Mouse (Mus musculus): ENCODE results near the gene Hist2h2ab.
"Not testable (repeated sequence)": the region's sequence is repeated elsewhere in the genome, so short reads cannot be mapped to it uniquely, and the experiment has no call there.

Gene Hist2h2ab

DNA sequence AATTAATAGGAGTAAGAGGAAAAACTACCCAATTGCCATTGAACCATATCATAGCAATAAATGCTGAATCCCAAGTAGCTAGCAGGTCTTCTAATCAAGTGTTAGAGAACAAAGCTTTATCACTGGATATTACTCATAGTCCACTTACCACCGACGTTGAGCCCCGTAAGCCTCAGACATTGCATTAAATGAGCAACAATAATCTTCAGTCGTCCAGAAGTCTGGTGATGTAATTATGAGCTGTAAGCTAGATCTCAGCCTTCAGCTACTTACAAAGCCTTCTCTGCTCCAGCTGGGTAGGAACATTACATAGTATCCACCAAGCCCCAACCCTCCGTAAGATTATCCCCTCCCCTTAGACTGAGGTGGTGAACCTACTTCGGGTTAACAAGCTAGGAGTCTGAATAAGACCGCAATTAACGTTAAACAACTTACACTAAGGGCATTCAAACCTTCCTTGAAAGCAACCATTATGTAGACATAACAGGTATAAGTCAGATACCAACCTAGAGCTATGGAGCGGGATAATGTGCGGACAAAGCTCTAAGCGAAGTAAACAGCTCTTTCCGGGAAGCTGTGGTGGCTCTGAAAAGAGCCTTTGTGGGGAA, 18.3 kb downstream of the Hist2h2ab start:
- DNase-seq = no peak

DNA sequence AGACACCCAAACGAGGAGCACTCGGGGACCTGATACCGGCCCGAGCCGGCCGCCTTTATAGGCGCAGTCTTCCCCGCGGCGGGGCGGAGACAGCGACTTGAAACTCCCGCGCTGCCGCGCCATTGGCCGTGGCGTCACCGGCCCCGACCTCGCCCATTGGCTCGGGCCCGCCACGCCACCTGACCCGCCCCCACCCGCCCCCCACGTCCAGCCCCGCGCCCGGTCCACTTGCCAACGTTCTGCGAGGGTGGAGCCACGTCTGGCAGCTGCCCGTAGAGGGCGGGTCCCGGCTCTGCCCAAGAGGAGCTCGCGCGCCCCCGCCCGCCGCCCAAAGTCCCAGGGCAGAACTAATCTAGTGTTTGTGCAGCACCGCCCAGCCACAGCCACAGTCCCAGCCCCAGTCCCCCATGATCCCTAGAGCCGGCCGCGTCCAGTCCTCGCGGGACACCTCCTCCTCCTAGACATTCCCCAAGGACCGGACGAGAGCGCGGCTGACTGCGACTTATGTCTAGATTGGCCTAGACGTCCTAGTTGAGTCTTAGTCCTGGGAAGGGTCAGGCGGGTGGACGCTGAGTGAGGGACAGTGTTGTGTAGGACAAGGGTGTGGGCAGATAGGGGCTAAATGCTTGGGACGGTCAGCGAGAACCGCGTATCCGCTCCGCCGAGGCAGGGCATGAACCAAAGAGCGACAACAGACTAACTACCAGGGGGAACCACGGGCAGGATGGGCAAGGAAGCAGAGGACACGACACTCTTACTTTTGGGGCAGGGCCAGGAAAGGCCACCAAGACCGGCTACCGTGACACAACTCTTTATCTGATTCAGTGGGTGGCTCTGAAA, 19.5 kb downstream of the Hist2h2ab start, which contains the start of gene Hist2h3c2:
Hist2h3c2 (minus strand) TSS at position 174 of the 840 bp plus-strand sequence.
- peak in 1 of 2 experiments; percentile 24 for DNase-seq

DNA sequence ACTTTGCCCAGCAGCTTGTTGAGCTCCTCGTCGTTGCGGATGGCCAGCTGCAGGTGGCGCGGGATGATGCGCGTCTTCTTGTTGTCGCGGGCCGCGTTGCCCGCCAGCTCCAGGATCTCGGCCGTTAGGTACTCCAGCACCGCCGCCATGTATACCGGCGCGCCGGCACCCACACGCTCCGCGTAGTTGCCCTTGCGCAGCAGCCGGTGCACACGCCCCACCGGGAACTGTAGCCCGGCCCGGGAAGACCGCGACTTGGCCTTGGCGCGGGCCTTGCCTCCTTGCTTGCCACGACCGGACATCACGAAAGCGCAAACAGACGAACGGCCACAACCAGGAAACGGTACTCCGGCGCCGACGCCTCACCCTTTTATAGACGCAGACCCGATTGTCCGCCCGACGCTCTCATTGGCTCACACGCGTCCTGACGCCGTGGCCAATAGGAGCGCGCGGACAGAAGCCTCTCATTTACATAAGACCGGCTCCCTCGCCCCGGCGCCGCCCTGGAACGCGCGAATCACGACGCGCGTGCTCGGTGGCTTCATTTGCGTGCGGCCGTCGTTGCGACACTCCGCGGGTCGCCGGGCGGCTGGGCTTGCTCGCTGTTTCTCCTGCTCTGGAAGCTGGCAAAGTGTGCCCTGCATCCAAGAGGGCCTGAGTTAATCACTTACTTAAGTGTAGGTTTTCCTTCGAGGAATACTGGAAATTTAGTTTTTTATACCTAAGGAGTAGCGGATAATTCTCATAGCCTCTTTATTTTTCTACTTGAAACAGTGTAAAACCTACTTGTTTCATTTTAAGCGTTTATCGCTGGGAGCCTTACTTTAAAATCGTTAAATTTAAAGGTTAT, 20.5 kb downstream of the Hist2h2ab start, which contains the start of gene Hist2h2aa2:
Hist2h2aa2 (minus strand) TSS at position 328 of the 850 bp plus-strand sequence.
- DNase-seq = peak; percentile 94 to 97

DNA sequence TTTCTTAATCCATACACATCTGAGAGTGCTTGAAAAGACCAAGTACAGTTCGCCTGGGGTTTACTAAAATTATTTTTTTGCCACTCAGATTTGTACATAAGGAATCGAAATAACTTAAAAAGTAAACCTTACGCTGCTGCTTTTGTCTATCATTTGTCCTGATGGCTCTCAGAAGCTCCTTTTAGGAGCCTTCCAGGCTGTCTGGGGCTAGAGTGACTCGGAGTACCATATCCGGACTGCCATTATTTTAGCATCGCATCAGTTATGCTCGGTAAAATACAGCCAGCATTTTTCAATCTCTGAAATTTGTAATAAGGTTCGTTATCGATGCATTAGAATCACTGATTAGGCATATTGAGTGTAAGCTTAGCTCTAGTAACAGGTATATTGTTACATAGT, 21.1 kb downstream of the Hist2h2ab start:
- DNase-seq = no peak

DNA sequence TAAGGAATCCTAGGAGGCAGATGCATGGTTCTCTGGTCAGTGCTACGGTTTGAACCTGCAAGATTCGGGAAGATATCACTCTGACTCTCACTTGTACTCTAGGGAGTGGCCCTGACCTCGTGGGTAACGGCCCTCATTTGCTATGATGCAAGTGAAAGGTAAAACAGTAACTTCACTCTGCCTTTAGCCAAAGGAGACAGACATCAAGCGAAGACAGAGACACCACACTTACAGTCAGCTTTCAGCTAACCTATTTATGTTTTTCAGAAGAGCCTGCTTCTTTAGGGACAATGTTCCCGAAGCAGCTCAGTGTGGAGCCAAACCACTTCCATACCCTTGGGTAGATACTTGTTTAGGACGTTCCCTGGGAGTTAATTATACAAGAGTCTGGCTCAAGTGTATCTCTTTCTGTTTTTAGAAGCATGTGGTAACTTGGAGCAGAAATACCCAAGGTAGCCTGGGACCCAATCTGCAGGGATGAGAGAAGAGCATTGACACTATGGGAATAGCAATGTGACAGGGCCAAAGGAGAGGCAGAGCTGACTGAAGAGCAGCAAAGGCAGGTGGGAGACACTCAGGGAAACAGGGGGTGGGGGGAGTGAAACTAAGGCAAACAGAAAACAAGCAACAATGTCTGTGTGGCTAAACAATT, 24.4 kb downstream of the Hist2h2ab start:
- peak; percentile 40 to 50 for DNase-seq

DNA sequence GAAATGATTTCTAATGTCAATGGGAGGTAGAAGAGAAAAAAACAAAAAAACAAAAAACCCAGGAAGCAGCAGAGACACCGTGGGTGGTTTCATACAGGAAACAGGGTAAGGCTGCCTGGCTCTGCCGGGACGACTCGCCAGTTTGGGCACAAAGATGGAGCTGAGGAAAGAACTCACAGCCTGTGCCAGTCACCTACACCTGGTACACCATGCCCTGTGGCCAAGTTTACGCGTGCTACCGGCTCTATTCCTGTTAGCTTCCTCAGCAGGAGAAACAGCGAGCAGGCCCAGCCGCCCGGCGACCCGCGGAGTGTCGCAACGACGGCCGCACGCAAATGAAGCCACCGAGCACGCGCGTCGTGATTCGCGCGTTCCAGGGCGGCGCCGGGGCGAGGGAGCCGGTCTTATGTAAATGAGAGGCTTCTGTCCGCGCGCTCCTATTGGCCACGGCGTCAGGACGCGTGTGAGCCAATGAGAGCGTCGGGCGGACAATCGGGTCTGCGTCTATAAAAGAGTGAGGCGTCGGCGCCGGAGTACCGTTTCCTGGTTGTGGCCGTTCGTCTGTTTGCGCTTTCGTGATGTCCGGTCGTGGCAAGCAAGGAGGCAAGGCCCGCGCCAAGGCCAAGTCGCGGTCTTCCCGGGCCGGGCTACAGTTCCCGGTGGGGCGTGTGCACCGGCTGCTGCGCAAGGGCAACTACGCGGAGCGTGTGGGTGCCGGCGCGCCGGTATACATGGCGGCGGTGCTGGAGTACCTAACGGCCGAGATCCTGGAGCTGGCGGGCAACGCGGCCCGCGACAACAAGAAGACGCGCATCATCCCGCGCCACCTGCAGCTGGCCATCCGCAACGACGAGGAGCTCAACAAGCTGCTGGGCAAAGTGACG, 25.6 kb downstream of the Hist2h2ab start, which contains the start of gene Hist2h2aa1:
Hist2h2aa1 (plus strand) TSS at position 495 of the 884 bp plus-strand sequence.
- peak; percentile 86 for DNase-seq

DNA sequence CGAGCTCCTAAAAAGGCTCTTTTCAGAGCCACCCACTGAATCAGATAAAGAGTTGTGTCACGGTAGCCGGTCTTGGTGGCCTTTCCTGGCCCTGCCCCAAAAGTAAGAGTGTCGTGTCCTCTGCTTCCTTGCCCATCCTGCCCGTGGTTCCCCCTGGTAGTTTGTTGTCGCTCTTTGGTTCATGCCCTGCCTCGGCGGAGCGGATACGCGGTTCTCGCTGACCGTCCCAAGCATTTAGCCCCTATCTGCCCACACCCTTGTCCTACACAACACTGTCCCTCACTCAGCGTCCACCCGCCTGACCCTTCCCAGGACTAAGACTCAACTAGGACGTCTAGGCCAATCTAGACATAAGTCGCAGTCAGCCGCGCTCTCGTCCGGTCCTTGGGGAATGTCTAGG, 26.4 kb downstream of the Hist2h2ab start:
- DNase-seq = not testable (repeated sequence)

DNA sequence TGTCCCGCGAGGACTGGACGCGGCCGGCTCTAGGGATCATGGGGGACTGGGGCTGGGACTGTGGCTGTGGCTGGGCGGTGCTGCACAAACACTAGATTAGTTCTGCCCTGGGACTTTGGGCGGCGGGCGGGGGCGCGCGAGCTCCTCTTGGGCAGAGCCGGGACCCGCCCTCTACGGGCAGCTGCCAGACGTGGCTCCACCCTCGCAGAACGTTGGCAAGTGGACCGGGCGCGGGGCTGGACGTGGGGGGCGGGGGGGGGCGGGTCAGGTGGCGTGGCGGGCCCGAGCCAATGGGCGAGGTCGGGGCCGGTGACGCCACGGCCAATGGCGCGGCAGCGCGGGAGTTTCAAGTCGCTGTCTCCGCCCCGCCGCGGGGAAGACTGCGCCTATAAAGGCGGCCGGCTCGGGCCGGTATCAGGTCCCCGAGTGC, 26.8 kb downstream of the Hist2h2ab start, which contains the start of gene Hist2h3c1:
Hist2h3c1 (plus strand) TSS at position 259 of the 430 bp plus-strand sequence.
- DNase-seq = not testable (repeated sequence)

DNA sequence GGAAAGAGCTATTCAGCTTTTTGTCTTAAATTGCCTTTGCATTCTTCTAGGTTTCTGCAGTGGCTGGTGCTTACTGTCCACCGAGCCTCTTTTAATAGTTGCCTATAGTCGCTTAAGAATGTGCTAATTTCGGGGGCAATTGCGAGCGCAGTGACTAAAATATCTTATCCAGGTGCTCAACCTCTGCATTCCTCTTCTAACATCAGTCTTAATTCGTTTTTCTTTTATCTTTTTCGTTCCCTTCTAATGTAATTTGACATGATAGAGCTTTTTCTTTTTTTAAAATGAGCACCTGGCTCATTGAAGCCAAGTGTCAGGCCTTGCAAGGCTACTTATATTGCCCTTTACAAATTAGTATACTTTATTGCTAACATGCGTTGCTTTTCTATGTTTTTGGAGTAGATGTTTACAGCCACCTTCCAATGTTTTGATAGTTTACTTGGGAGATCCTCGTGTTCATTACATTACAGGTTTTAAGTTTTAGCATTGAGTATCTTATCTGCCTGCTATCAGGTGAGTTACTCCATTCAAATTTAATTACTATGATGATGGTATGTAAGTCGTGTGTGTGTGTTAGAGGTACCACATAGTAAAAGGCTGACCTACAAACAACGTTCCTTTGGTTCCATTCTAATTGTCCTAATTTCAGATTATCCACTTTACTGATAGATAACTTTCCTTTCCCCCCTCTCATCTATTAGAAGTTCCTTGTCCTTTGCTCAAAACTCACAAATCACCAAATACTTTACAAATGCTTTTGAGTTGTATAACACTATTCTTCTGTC, 27.9 kb downstream of the Hist2h2ab start:
- no peak for DNase-seq

DNA sequence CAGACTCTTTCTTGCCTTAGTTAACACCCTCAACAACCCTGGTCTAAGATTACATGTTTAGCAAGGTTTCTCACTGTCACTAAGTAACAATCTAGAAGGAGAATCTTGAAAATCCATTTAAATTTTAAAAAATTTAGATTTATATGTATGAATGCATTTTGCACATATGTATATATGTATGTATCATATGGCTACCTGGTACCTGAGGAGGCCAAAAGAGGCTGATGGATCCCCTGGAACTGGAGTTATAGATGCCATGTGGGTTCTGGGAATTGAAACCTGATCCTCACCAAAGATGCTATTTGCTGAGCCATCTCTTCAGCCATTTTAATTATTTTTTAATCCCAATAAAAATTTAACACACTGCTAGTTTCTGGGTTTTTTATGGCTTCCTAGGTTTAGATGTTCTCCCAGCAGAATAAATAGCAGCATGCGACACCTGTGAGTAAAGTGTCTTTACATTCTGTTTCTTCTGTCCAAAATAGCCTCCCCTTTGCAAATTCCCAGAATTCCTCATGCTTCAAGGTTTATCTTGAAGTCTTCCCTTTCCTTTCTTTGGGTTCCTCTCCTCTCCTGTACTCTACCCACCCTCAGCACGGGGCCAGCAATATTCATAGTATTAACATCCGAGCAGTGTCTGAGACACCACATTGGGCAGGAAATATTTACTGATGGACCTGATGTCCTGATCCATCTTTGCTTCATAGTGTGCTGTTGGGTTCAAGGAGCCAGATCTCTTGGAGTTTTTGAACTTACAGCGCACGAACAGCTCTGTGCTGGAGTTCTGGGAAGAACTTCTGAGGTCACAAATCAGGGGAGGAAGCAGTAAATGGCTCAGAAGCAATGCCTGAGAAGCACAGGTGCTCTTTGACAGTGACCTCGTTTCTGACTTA, 28.7 kb downstream of the Hist2h2ab start:
- no peak for DNase-seq

DNA sequence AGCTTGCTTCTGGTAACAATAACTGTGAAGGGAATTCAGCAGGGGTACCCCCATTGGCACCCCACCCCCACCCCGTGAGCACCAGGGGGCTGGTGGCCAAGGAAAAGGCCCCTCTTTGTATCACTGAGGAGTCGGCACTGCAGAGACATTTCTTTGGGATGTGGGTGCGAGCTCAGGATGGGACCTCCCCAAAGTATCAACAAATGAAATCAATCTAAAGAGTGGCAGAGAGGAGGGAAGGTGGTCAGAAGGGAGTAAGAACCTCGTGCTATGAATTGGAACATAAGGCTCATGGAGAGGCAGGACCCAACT, 29.3 kb downstream of the Hist2h2ab start:
- no peak for DNase-seq

DNA sequence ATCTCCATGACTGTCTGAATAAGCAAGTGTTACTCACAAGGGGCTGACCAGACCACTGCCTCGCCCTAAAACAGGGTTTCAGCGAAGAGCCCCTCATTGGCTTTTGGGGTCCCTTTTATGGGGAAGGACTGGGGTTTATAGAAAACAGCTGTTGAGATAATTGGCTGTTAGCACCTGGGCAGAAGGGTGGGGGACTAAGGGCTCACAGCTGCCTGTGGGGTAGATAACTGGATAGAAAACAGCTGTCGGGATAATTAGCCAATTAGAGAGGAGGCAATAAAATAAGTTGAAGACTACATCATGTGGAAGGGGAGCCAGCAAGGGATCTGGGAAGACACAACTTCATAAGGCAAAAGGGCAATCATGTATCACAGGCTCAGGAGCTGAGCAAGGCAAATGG, 31.2 kb downstream of the Hist2h2ab start:
- DNase-seq = no peak

DNA sequence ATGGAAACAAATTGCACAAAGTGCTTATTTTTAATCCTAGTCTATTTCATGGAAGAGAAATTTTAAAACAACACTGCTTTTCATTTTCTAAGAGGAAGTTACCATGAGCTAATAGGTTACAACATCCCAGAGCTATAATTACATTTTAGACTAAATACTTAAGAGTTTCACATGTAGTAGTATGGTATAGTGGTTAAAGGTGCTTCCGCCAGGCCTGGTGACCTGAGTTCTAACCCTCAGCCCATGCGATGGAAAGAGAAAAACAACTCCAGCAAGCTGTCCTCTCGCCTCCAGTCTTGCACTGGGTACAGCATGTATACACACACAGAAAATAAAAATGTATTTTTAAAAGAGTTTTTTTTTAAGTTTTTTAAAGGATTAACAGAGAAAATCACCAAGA, 32.1 kb downstream of the Hist2h2ab start:
- DNase-seq = no peak

DNA sequence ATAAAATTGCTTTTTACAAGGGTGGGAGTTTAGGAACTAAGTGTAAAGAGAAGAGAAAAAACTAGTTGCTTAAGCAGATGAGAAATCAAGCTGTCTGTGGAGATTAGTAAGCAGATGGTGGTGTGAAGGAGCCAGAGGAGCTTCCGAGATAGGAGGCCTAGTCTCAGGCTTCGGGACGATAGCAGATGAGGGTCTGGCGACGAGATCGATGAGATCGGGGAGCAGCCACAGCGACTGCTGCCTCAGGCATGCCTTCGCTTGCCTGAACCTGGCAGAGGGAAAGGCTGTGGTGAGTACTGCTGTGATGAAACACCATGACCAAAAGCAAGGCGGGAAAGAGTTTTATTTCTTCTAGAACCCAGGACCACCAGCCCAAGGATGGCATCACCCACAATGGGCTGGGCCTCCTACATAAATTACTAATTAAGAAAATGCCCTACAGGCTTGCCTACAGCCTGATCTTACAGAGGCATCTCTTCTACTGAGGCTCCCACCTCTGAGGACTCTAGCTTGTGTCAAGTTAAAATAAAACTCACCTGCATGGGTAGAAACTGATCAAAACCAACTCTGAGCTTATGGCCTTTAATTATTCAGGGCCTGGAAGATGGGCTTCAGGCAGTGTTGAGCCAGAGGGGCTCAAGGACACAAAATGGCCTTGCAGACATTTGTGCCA, 35.2 kb downstream of the Hist2h2ab start:
- DNase-seq = no peak

DNA sequence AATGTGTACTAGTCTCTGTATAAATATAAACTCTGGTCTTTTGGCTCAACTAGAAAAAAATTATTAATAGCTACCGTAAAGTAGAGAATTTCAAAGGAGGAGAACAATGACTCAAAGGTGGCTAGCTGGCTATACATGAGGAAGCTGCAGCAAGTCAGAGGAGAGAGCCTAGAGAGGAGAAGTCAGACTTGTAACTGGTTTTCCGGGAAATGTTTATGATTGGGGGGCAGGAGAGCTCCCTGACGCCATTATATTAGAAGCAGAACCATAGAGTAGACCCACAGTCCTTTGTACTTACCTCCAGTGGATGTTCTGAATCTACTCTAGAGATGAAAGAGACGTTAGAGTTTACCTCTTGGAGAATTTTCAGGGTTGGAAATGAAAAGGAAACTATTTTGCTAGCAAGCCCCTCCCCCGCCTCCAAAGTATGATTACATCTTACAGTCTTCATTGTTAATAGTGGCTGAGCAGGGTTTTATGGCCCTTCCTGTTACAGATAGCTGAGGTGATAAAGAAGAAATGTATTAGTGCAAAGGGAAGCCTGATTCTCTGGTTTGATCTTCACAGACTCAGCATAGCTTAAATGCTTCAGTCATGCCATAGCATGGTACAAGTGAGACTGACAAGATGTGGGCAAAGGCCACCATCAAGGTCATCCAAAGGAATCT, 36.4 kb downstream of the Hist2h2ab start:
- DNase-seq = no peak

DNA sequence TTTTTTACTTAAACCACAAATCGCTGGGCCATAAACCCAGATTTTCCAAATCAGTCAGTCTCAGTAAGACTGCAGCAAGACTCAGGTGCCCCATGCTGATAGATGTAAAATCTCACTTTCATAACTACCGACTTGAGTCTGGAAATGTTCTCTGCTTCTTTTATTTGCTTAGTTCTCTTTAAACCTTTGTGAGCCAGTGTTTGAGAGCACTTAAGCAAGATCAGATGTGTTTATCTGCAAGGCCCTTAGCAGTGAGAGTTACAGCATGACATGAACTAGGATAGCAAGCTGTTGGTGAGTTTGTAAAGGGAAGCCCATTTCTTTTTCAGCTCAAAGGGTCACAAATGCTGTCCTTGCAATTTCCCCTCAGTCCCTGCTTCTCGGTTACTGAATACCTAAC, 37.5 kb downstream of the Hist2h2ab start:
- DNase-seq = no peak

DNA sequence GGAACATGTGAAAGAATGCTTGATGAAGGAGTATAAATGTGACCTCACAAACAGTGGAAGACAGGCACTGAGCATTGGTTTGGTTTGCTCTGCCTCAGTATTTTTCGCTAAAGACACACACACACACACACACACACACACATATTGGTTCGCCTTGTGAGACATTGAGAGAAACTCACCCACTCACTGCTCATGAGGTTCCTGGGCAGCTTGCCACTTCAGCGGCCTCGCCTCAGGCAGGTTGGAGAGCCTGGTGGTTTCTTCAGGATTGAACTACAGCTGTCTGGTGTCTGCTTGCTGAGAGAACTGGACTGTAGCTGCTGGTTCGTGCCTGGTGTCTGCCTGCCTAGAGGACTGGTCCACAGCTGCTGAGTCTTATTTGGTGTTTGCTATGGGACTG, 40.6 kb downstream of the Hist2h2ab start:
- DNase-seq = no peak

DNA sequence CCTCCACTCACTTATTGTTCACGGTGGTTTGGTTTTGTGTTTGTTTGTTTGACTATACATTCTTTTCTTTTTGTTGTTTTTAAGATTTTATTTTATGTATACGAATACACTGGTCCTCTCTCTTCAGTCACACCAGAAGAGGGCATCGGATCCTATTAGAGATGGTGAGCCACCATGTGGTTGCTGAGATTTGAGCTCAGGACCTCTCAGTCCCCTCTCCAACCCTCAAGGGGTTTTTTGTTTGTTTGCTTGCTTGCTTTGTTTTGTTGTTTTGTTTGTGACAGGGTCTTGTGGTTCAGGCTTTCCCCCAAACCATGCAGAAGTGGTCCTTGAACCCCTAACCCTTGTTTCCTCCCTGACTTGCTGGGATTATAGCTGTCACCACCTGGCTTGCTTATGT, 42.0 kb downstream of the Hist2h2ab start:
- no peak for DNase-seq
